Mouse (Mus musculus) heart, embryonic 14.5 days (tissue): Measurements from ENCODE around the gene Apol9b. TPM values are rescaled to one million over a fixed set of nuclear protein-coding genes. Genes with fewer than 3 reads are reported as not detected.
"Not testable (repeated sequence)": the region's sequence is repeated elsewhere in the genome, so short reads cannot be mapped to it uniquely, and the experiment has no call there.

Experiments
- ATAC-seq: fragments of 200-750 bp; cut with Nextera tagmentation; 2 replicates; pipeline ENCODE4 v1.8.0; 2017; ENCODE audit warnings: low read depth, moderate TSS enrichment; ENCODE audit not compliant: insufficient number of reproducible peaks, insufficient read depth, low FRiP score
- H3K27ac ChIP-seq, 2 experiments: fragments of 200-500 bp in 1 of 2; fragments of 300-500 bp in 1 of 2; sonication (generic) in 1 of 2; replicated peaks in 1 of 2; 2 replicates each; pipeline ENCODE4 v1.5.1; 2012 to 2014; ENCODE audit warnings: low read depth in 2 of 2, low read length in 2 of 2, control low read depth in 1 of 2, mild to moderate bottlenecking in 1 of 2, mixed read lengths in 1 of 2; ENCODE audit not compliant: control insufficient read depth in 1 of 2, insufficient read depth in 1 of 2
- H3K27me3 ChIP-seq: fragments of 300-500 bp; sonication (generic); 2 replicates; pipeline ENCODE4 v1.6.1; 2014; ENCODE audit warnings: mild to moderate bottlenecking, low read length, control low read depth; ENCODE audit not compliant: control insufficient read depth, insufficient read depth
- H3K36me3 ChIP-seq: fragments of 300-500 bp; sonication (generic); 2 replicates; pipeline ENCODE4 v1.6.1; 2014; ENCODE audit warnings: mild to moderate bottlenecking, control low read depth, low read length, mixed read lengths; ENCODE audit not compliant: control insufficient read depth, insufficient read depth
- H3K4me1 ChIP-seq, 2 experiments: fragments of 200-500 bp in 1 of 2; fragments of 300-500 bp in 1 of 2; sonication (generic) in 1 of 2; 2 replicates each; pipeline ENCODE4 v1.6.1; 2012 to 2014; ENCODE audit warnings: low read length in 2 of 2, control low read depth in 1 of 2, mixed read lengths in 1 of 2; ENCODE audit not compliant: control insufficient read depth in 2 of 2, insufficient read depth in 2 of 2
- H3K4me2 ChIP-seq: fragments of 300-500 bp; sonication (generic); 2 replicates; pipeline ENCODE4 v1.6.1; 2014; ENCODE audit warnings: mild to moderate bottlenecking, low read length
- H3K4me3 ChIP-seq, 2 experiments: fragments of 200-500 bp in 1 of 2; fragments of 300-500 bp in 1 of 2; sonication (generic) in 1 of 2; 2 replicates each; pipeline ENCODE4 v1.5.1; 2012 to 2014; ENCODE audit warnings: low read length in 2 of 2, mild to moderate bottlenecking in 2 of 2, control low read depth in 1 of 2, low read depth in 1 of 2, moderate library complexity in 1 of 2; ENCODE audit not compliant: control insufficient read depth in 1 of 2, insufficient read depth in 1 of 2
- H3K9ac ChIP-seq: fragments of 300-500 bp; sonication (generic); 2 replicates; pipeline ENCODE4 v1.6.1; 2014; ENCODE audit warnings: mild to moderate bottlenecking, low read length
- H3K9me3 ChIP-seq: fragments of 300-500 bp; sonication (generic); 2 replicates; pipeline ENCODE4 v1.6.1; 2016; ENCODE audit warnings: low read length, control low read depth; ENCODE audit not compliant: control insufficient read depth
- WGBS: fragments of 180-500 bp; shearing (Covaris S2); extraction: QIAGEN DNeasy Blood & Tissue Kit; methylation state at CpG from one replicate; pipeline ENCODE4 v1.1.7; 2014; 5-methylcytosine and 5-hydroxymethylcytosine counted together
- polyA plus RNA-seq: library from polyadenylated mRNA; unstranded; fragments of >200 nt; fragmentation: Nextera tagmentation; extraction: Ambion mirVana; gene quantifications from 2 replicates; pipeline ENCODE4 v1.2.1, GENCODE M21; 2014

Apol9b gene
- polyA plus RNA-seq, 1 experiment from 2014 or later: not detected

GRCm38 (mm10) chr15:77733380-77733779 lies 4.5 kb downstream of the Apol9b start:
- not testable (repeated sequence) for H3K4me1 ChIP-seq, H3K4me3 ChIP-seq, H3K36me3 ChIP-seq, H3K4me2 ChIP-seq, H3K9me3 ChIP-seq, ATAC-seq, H3K9ac ChIP-seq, H3K27me3 ChIP-seq
- H3K27ac ChIP-seq: peak overlapping the region in 1 of 2 experiments; percentile 12; a peak in 1 of 4 replicates
- 33% methylated on average over 8 of the region's 8 CpGs for whole genome bisulfite sequencing

GRCm38 (mm10) chr15:77733903-77734302 lies 5.1 kb downstream of the Apol9b start:
- H3K9ac ChIP-seq, H3K4me1 ChIP-seq, H3K27ac ChIP-seq, H3K9me3 ChIP-seq, H3K4me2 ChIP-seq, H3K4me3 ChIP-seq, ATAC-seq, H3K27me3 ChIP-seq, H3K36me3 ChIP-seq: not testable (repeated sequence)
- 31% methylated on average over 4 of the region's 4 CpGs for WGBS

- Histone ChIP-seq H3K27me3 (no peaks in the 10 kb centered on the region), H3K27ac (no peak overlapping the region), H3K9me3 (no peaks in the 10 kb centered on the region), H3K4me2 (no peak overlapping the region), H3K4me3 (no peak overlapping the region), H3K36me3 (no peaks in the 10 kb centered on the region), H3K4me1 (no peaks in the 10 kb centered on the region), H3K9ac (no peak overlapping the region)
- whole genome bisulfite sequencing: 77% methylated on average over 9 of the region's 9 CpGs
- no peak for ATAC-seq
These were observed 11.9 kb downstream of the Apol9b start for GRCm38 (mm10) chr15:77740511-77741297.

GRCm38 (mm10) chr15:77741556-77741955 lies 12.7 kb downstream of the Apol9b start:
- not testable (repeated sequence) for H3K27me3 ChIP-seq, H3K4me1 ChIP-seq, H3K9ac ChIP-seq, H3K9me3 ChIP-seq, H3K27ac ChIP-seq, H3K4me2 ChIP-seq, H3K36me3 ChIP-seq, ATAC-seq, H3K4me3 ChIP-seq
- 73% methylated on average over 6 of the region's 6 CpGs for WGBS

GRCm38 (mm10) chr15:77744632-77745031 lies 15.8 kb downstream of the Apol9b start:
- no peaks in the 10 kb centered on the region for H3K27me3 ChIP-seq
- H3K4me3 ChIP-seq: no peak overlapping the region
- WGBS: 33% methylated on average over 5 of the region's 5 CpGs
- H3K4me1 ChIP-seq: no peaks in the 10 kb centered on the region
- no peaks in the 10 kb centered on the region for H3K36me3 ChIP-seq
- no peak overlapping the region for H3K9ac ChIP-seq
- no peak overlapping the region for H3K27ac ChIP-seq
- H3K4me2 ChIP-seq: no peak overlapping the region
- no peak for ATAC-seq
- H3K9me3 ChIP-seq: peaks cover 3% of the 10 kb centered on the region; the same call in 1 of the 2 replicates

GRCm38 (mm10) chr15:77745081-77745480 lies 16.2 kb downstream of the Apol9b start:
- no peak overlapping the region for H3K27ac ChIP-seq
- no peak overlapping the region for H3K4me2 ChIP-seq
- ATAC-seq: no peak
- no peak overlapping the region for H3K9ac ChIP-seq
- no peaks in the 10 kb centered on the region for H3K4me1 ChIP-seq
- no peak overlapping the region for H3K4me3 ChIP-seq
- H3K36me3 ChIP-seq: no peaks in the 10 kb centered on the region
- no peaks in the 10 kb centered on the region for H3K27me3 ChIP-seq
- H3K9me3 ChIP-seq: peaks cover 3% of the 10 kb centered on the region; the same call in 1 of the 2 replicates

- H3K9ac ChIP-seq: no peak overlapping the region
- 80% methylated on average over 1 of the region's 1 CpGs for WGBS
- no peaks in the 10 kb centered on the region for H3K4me1 ChIP-seq
- H3K27me3 ChIP-seq: no peaks in the 10 kb centered on the region
- no peak overlapping the region for H3K27ac ChIP-seq
- ATAC-seq: no peak
- H3K9me3 ChIP-seq: peaks cover 3% of the 10 kb centered on the region; the same call in 1 of the 2 replicates
- H3K36me3 ChIP-seq: no peaks in the 10 kb centered on the region
- no peak overlapping the region for H3K4me2 ChIP-seq
- H3K4me3 ChIP-seq: no peak overlapping the region
These were observed 17.5 kb downstream of the Apol9b start for GRCm38 (mm10) chr15:77746326-77746725.

- Histone ChIP-seq H3K9ac (no peak overlapping the region), H3K27me3 (no peaks in the 10 kb centered on the region), H3K4me1 (no peaks in the 10 kb centered on the region), H3K4me2 (no peak overlapping the region), H3K9me3 (peaks cover 3% of the 10 kb centered on the region; the same call in 1 of the 2 replicates), H3K36me3 (no peaks in the 10 kb centered on the region), H3K4me3 (no peak overlapping the region), H3K27ac (no peak overlapping the region)
- ATAC-seq: no peak
- 27% methylated on average over 3 of the region's 3 CpGs for WGBS
These were observed 19.6 kb downstream of the Apol9b start for GRCm38 (mm10) chr15:77748414-77748813.
